Mouse (Mus musculus) gastrocnemius, adult 2 months (tissue): ENCODE measurements around the gene Ogn. TPM values are rescaled to one million over a fixed set of nuclear protein-coding genes. Genes with fewer than 3 reads are reported as not detected.
A peak's percentile ranks its signal among the peaks of the same experiment; 100 is the strongest.

ENCODE experiments used
- DNase-seq: peaks from one replicate; pipeline ENCODE4 v3.0.0; 2022
- H3K27ac ChIP-seq: fragments of 200-600 bp; 2 replicates; pipeline ENCODE4 v1.8.1; 2022; ENCODE audit warnings: mild to moderate bottlenecking
- H3K4me3 ChIP-seq: fragments of 200-600 bp; 2 replicates; pipeline ENCODE4 v1.8.1; 2022; ENCODE audit warnings: mild to moderate bottlenecking, moderate library complexity
- CTCF ChIP-seq: fragments of 200-600 bp; IDR thresholded peaks from 2 replicates; pipeline ENCODE4 v1.8.1; 2022; ENCODE audit warnings: antibody characterized with exemption, mild to moderate bottlenecking, moderate library complexity
- intact Hi-C: fragments of 180-260 bp; cut with DNase I; formaldehyde crosslinking; loops from one replicate; pipeline ENCODE4 v1.15.1; 2025
- total RNA-seq, 2 experiments: library from RNA; stranded (reverse); gene quantifications; 2 replicates each; pipeline ENCODE4 v1.2.3; 2021

Gene Ogn
- total RNA-seq, 2 experiments from 2014 or later: 21.3 to 46.8 TPM

- DNase-seq: no peak
- intact Hi-C loops: no loop called here
- peak overlapping the region; percentile 62 for H3K4me3 ChIP-seq
- peak overlapping the region; percentile 81 for H3K27ac ChIP-seq
- TF ChIP-seq CTCF: no peak
These were observed 910 bp downstream of the Ogn start for GRCm38 (mm10) chr13:49608589-49609322.

- H3K27ac ChIP-seq: no peak overlapping the region
- no peak overlapping the region for H3K4me3 ChIP-seq
- DNase-seq: no peak
- no peak for TF ChIP-seq CTCF
- intact Hi-C loops: no loop called here
These were observed 9.2 kb downstream of the Ogn start for GRCm38 (mm10) chr13:49617021-49617420.

DNA sequence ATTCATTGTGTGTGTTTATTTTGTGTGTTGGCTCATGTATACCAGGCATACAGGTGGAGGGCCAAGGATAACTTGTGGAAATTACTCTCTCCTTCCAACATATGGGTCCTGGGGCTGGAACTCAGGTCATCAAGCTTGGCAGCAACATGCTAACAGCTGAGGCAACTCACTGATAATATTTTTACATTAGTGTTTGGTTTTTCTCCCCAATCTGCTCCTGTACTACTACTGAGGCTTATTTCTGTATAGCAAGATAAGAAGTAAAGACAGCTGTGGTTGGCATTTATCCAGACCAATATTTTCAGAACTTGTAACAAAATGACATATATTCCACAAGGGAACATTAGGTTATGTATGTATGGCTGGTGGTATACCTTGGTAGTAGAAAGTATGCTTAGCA lies 10.5 kb downstream of the Ogn start:
- TF ChIP-seq CTCF: no peak
- no peak overlapping the region for H3K4me3 ChIP-seq
- intact Hi-C loops: no loop called here
- no peak overlapping the region for H3K27ac ChIP-seq
- DNase-seq: no peak

GRCm38 (mm10) chr13:49623216-49623615 lies 15.4 kb downstream of the Ogn start:
- no peak for DNase-seq
- Histone ChIP-seq H3K27ac (no peak overlapping the region), H3K4me3 (no peak overlapping the region)
- no peak for TF ChIP-seq CTCF
- intact Hi-C loops: no loop called here

GRCm38 (mm10) chr13:49628167-49628566 lies 20.3 kb downstream of the Ogn start:
- no peak for DNase-seq
- Histone ChIP-seq H3K4me3 (no peak overlapping the region), H3K27ac (no peak overlapping the region)
- no peak for TF ChIP-seq CTCF
- intact Hi-C loops: no loop called here

GRCm38 (mm10) chr13:49629076-49629475 lies 21.2 kb downstream of the Ogn start:
- no peak for TF ChIP-seq CTCF
- Histone ChIP-seq H3K27ac (no peak overlapping the region), H3K4me3 (no peak overlapping the region)
- intact Hi-C loops: no loop called here
- DNase-seq: peak; percentile 36

DNA sequence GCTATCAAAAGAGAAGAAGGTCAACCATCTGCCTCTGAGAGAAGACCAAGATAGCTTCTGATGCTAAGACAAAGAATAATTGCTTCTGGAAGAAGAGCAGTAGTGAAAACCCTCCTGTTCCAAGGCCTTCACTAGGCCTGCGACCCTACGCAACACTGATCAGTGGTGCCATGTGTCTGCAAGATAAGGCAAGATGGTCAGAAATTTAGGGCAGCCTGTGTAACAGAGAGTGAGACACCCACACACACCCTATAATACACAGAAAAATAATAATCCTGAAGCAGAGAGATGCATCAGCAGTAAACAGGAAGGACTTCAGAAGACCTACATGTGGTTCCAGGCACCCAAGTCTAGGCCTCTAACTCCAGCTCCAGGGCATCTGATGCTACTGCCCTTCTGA lies 32.1 kb downstream of the Ogn start:
- H3K27ac ChIP-seq: no peak overlapping the region

GRCm38 (mm10) chr13:49642650-49643049 lies 34.8 kb downstream of the Ogn start:
- no peak for TF ChIP-seq CTCF
- Histone ChIP-seq H3K4me3 (no peak overlapping the region), H3K27ac (peak overlapping the region; percentile 43)
- intact Hi-C loops: loop anchor here (5.0 kb wide), 1 partner anchor 80 kb away; no protein-coding TSS in a partner anchor
- DNase-seq: no peak

More for the DNA sequence above, 32.1 kb downstream of the Ogn start:
- TF ChIP-seq CTCF: no peak
- intact Hi-C loops: loop anchor here (5.0 kb wide), 1 partner anchor 78 kb away; no protein-coding TSS in a partner anchor
- no peak overlapping the region for H3K4me3 ChIP-seq
- DNase-seq: no peak

- peak overlapping the region; percentile 43 for H3K27ac ChIP-seq
These were observed 36.0 kb downstream of the Ogn start for GRCm38 (mm10) chr13:49643669-49644362.

DNA sequence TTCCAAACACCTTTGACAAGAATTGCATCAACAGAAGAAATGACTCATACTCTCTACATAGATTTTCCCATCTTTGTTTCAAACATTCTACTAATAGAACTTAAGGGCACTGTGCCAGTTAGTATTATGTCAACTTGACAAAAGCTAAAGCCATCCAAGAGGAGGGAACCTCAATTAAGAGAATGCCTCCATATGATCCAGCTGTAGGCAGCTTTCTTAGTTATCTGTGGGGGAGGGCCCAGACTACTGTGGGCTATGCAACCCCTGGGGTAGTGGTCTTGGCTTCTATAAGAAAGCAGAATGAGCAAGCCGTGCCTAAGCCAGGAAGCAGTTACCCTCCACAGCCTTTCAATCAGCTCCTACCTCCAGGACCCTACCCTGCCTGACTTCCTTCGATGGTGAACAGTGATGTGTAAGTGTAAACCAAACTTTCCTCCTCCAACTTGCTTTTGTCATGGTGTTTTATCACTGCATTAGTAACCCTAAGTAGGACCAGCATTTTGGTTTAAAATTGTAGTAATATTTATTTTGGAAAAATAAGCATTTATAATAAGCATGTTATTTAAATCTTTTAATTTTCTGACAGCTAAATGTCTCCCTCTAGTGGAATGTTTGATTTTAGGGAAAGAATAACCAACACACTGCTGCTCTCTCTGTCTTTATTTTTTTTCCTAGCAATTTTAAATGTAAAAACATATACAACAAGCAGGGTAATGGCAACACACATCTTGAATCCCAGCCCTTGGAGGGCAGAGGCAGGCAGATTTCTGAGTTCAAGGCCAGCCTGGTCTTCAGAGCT lies 37.1 kb downstream of the Ogn start:
- peak overlapping the region; percentile 52 for H3K27ac ChIP-seq
- H3K4me3 ChIP-seq: no peak overlapping the region
- TF ChIP-seq CTCF: peak; percentile 82
- DNase-seq: no peak
- intact Hi-C loops: loop anchor here (1.0 to 5.0 kb wide), 2 partner anchors 83 to 196 kb away; no protein-coding TSS in a partner anchor

More at GRCm38 (mm10) chr13:49643669-49644362, 36.0 kb downstream of the Ogn start:
- no peak overlapping the region for H3K4me3 ChIP-seq
- no peak for DNase-seq
- intact Hi-C loops: loop anchor here (5.0 kb wide), 1 partner anchor 82 kb away; no protein-coding TSS in a partner anchor
- no peak for TF ChIP-seq CTCF

GRCm38 (mm10) chr13:49646019-49646418 lies 38.2 kb downstream of the Ogn start:
- no peak for DNase-seq
- H3K4me3 ChIP-seq: no peak overlapping the region
- no peak overlapping the region for H3K27ac ChIP-seq
- intact Hi-C loops: no loop called here
- no peak for TF ChIP-seq CTCF

DNA sequence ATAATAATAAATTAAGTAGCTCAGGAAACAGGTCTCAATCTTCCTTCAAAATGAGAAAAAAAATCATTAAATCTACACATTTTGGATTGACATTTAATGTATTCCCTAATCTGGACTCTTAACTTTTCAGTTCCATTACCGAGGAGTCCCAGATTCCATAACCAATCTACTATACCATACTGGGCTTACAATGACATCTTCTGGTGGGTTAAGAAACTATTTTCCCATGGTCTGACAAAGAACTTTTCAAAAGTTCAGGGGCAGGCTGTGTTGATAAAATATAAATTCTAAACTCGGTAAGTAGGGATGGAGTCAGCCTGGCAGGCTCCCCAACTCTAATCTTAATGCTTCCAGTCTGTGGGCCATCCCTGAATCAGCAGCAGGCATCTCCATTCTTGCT lies 43.3 kb downstream of the Ogn start:
- no peak for DNase-seq
- no peak for TF ChIP-seq CTCF
- H3K4me3 ChIP-seq: no peak overlapping the region
- intact Hi-C loops: loop anchor here (5.0 kb wide), 1 partner anchor 324 kb away; no protein-coding TSS in a partner anchor
- H3K27ac ChIP-seq: no peak overlapping the region
